Mouse (Mus musculus) kidney, adult 2 months (tissue): Measurements from ENCODE around the gene Wwc2. TPM values are rescaled to one million over a fixed set of nuclear protein-coding genes. Genes with fewer than 3 reads are reported as not detected.

Source experiments
- DNase-seq: peaks from one replicate; pipeline ENCODE4 v3.0.0; 2021
- H3K27ac ChIP-seq: fragments of 200-500 bp; 2 replicates; pipeline ENCODE4 v1.5.1; 2012; ENCODE audit warnings: low read depth, low read length, control low read depth, inconsistent platforms; ENCODE audit not compliant: insufficient read depth
- H3K27me3 ChIP-seq: fragments of 200-500 bp; replicated peaks from 2 replicates; pipeline ENCODE4 v1.6.1; 2012; ENCODE audit warnings: mild to moderate bottlenecking, moderate library complexity, low read length, inconsistent platforms; ENCODE audit not compliant: control insufficient read depth, insufficient read depth
- H3K36me3 ChIP-seq: fragments of 200-500 bp; 2 replicates; pipeline ENCODE4 v1.6.1; 2012; ENCODE audit warnings: mild to moderate bottlenecking, moderate library complexity, low read length, inconsistent platforms; ENCODE audit not compliant: control insufficient read depth, insufficient read depth
- H3K4me1 ChIP-seq: fragments of 200-500 bp; 2 replicates; pipeline ENCODE4 v1.6.1; 2011; ENCODE audit warnings: low read length; ENCODE audit not compliant: control insufficient read depth, insufficient read depth
- H3K4me3 ChIP-seq: fragments of 200-500 bp; 2 replicates; pipeline ENCODE4 v1.5.1; 2011; ENCODE audit warnings: mild to moderate bottlenecking, low read depth, low read length, control low read depth; ENCODE audit not compliant: insufficient read depth
- CTCF ChIP-seq: fragments of 200-500 bp; conservative IDR thresholded peaks from 2 replicates; pipeline ENCODE4 v1.5.1; 2011; ENCODE audit warnings: low read depth, mild to moderate bottlenecking, control low read depth, low read length, moderate library complexity, mixed read lengths; ENCODE audit not compliant: insufficient read depth, insufficient read length
- POLR2A ChIP-seq: fragments of 200-500 bp; IDR thresholded peaks from one replicate; pipeline ENCODE4 v1.6.1; 2011; ENCODE audit warnings: low read depth, low read length, control low read depth
- WGBS: fragments of 180-500 bp; shearing (Covaris S2); methylation state at CpG from one replicate; pipeline ENCODE4 v1.1.7; 2018; 5-methylcytosine and 5-hydroxymethylcytosine counted together
- polyA plus RNA-seq: library from polyadenylated mRNA; depleted of rRNA; stranded (reverse); fragments of >200 nt; gene quantifications from 2 replicates; pipeline ENCODE4 v1.2.3, GENCODE M21; 2012

Gene Wwc2
- polyA plus RNA-seq, 1 experiment: 20.4 TPM

DNA sequence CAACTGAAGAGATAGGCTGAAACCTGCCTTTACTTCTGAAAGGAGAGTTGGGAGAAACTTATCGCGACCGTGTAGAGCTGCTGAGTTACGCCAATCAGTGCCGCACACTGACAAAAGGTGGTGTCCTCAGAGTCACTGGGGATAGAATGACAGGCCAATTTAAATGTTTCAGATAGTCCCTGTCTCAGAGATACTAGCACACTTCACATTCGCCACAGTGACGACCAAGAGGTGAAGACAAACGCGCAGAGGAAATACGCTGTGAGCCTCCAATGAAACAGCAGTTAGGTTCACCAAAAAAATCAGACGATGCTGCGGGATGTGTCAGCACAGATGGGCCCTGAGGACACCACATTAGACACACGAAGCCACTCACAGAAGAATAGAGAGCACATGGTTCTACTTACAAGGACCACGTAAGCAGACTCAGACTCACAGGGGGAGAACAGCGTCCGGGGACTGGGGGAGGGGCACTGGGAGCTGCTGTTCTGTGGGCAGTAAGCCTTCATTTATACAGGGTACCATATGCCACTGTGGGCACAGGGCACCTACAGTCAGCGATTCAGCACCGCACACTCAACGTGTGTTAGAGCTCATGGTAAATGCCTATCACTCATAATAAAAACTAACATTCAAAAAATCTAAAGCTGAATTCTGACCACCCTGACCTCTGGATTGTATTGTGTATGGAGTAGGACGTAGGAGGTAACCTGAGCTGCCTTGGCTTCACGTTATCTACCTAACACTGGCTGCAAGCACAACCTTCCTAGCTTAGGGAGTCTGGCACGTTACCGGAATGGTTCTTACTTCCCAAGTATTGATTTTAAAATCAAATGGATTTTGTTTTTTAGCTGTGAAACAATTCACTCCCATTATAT lies 100.5 kb downstream of the Wwc2 start:
- DNase-seq: no peak
- TF ChIP-seq POLR2A (no peak), CTCF (no peak)
- no peaks in the 10 kb centered on the region for H3K27me3 ChIP-seq
- peaks cover 2% of the 10 kb centered on the region; the same call in 1 of the 2 replicates for H3K36me3 ChIP-seq
- no peak overlapping the region for H3K4me3 ChIP-seq
- WGBS: 87% methylated on average over 23 of the region's 23 CpGs
- peaks cover 7% of the 10 kb centered on the region; the same call in 1 of the 2 replicates for H3K4me1 ChIP-seq
- no peak overlapping the region for H3K27ac ChIP-seq

DNA sequence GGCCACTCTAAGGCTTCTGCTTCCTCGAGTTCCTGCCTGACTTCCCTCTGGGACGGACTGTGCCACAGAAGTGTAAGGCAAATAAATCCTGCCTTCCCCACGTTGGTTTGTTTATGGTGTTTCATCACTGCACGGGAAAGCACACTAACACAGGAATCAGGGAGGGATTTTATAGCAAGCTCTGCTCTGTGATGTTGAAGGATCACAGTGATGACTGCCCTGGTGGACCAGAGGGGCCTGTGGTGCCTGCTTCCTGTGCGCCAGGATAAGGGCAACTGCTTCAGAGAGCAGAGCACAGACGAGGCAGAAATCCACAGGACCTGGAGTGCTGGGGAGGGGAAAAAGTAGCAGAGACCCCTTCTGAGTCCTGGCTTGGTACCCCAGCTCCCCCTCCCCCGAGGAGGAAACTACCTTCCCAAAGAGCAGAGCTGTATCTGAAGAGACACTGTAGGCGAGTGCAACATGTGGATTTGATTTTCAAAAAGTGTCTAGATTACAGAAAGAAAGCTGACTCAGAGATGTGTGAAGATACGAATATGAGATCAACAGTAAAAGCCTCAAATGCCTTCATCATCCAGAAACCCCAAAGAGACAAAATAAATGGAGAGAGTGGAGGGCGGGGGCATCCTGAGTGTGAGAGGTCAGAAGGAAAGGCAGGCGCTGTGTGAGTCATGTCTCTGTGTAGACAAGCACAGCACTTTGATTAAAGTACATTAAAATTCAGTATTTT lies 101.7 kb downstream of the Wwc2 start:
- Histone ChIP-seq H3K4me3 (no peak overlapping the region), H3K27me3 (no peaks in the 10 kb centered on the region), H3K4me1 (peaks cover 10% of the 10 kb centered on the region; the same call in 1 of the 2 replicates), H3K36me3 (peaks cover 2% of the 10 kb centered on the region; the same call in 1 of the 2 replicates), H3K27ac (no peak overlapping the region)
- TF ChIP-seq CTCF (no peak), POLR2A (no peak)
- WGBS: 66% methylated on average over 11 of the region's 11 CpGs
- no peak for DNase-seq

DNA sequence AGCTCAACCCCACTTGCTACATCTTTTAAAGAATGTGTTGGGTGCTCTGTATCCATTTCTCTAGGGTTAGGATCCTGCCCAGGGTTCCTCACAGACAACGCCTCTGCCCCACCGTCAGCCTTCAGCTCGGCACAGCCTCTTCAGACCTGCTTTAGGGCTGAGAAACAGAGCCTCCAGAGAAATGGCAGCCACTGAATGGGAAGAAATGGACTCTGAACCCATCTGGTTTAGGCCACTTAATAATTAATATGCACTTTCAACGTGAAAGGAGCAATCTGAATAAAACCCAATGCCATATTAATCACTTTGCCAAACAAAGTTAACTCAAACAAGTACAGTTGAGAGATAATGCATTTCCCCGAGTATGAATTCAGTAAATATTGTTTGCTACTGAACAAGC lies 106.4 kb downstream of the Wwc2 start:
- Histone ChIP-seq H3K27ac (peak overlapping the region; percentile 78), H3K4me3 (no peak overlapping the region), H3K36me3 (peaks cover 2% of the 10 kb centered on the region; the same call in 1 of the 2 replicates), H3K4me1 (peaks cover 18% of the 10 kb centered on the region), H3K27me3 (no peaks in the 10 kb centered on the region)
- no peak for TF ChIP-seq POLR2A
- TF ChIP-seq CTCF: no peak
- DNase-seq: peak; percentile 79
- WGBS: 61% methylated on average over 5 of the region's 5 CpGs

DNA sequence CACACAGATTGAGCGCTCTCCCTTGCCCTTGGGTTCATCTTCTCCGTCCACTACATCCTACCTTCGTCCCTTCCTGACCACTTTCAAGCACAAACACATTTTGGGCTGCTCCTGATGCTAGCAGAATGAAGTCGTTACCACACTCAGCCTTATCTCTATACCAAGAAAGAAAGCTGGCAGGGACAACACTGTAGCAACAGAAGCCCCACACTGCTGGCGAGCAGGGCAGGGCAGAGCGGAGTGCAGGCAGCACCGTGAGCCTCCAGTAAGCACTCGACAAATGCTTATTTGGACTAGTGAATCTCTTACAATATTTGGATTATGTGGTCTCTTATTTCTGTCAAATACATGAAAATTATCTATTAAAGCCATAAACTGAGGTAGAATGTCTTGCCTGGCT lies 107.0 kb downstream of the Wwc2 start:
- TF ChIP-seq POLR2A (no peak), CTCF (no peak)
- H3K4me3 ChIP-seq: no peak overlapping the region
- 89% methylated on average over 8 of the region's 8 CpGs for WGBS
- peaks cover 18% of the 10 kb centered on the region for H3K4me1 ChIP-seq
- H3K36me3 ChIP-seq: peaks cover 2% of the 10 kb centered on the region; the same call in 1 of the 2 replicates
- no peak for DNase-seq
- H3K27me3 ChIP-seq: no peaks in the 10 kb centered on the region
- peak overlapping the region; percentile 78 for H3K27ac ChIP-seq

DNA sequence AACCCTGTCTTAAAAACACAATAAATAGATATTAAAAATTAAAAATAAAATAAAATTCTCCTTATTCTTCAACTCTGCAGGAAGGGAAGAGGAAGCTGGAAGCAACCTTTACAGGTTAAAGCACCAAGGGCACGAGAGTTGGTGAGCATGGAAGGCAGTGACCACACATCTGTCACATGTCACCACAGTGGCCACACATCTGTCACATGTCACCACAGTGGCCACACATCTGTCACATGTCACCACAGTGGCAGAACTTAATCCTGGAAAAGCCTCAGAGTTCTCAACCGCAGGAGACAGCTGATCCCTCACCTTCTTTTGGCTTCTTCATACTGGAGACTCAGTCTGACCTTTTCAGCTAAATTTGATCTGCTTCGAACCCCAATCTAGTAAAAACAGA lies 112.2 kb downstream of the Wwc2 start:
- Histone ChIP-seq H3K27ac (no peak overlapping the region), H3K4me3 (no peak overlapping the region), H3K27me3 (no peaks in the 10 kb centered on the region), H3K36me3 (peaks cover 3% of the 10 kb centered on the region; the same call in 1 of the 2 replicates), H3K4me1 (peaks cover 21% of the 10 kb centered on the region)
- WGBS: 64% methylated on average over 3 of the region's 3 CpGs
- DNase-seq: no peak
- TF ChIP-seq POLR2A (no peak), CTCF (no peak)

DNA sequence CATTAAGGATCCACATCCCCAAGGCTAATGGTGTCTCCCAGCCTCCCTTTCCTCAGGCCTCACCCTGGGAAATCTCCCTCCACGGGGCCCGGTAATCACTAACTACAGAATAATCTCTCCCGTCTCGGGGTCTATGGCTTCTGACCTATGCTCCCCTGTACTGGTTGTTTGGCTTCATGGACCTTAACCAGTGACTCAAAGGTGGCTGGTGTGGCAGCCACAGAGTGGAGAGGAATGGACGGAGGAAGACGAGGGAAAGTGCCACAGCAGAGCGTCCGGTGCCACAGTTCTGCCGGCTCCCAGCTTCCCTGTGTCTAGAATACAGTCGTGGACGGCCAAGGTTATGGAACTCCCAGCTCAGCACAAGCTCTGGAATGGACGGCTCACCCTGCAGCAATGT lies 114.9 kb downstream of the Wwc2 start:
- Histone ChIP-seq H3K27ac (peak overlapping the region; percentile 71), H3K4me3 (no peak overlapping the region), H3K4me1 (peaks cover 16% of the 10 kb centered on the region), H3K27me3 (no peaks in the 10 kb centered on the region), H3K36me3 (peaks cover 3% of the 10 kb centered on the region; the same call in 1 of the 2 replicates)
- no peak for TF ChIP-seq POLR2A
- no peak for TF ChIP-seq CTCF
- DNase-seq: peak; percentile 72
- WGBS: 56% methylated on average over 12 of the region's 12 CpGs

DNA sequence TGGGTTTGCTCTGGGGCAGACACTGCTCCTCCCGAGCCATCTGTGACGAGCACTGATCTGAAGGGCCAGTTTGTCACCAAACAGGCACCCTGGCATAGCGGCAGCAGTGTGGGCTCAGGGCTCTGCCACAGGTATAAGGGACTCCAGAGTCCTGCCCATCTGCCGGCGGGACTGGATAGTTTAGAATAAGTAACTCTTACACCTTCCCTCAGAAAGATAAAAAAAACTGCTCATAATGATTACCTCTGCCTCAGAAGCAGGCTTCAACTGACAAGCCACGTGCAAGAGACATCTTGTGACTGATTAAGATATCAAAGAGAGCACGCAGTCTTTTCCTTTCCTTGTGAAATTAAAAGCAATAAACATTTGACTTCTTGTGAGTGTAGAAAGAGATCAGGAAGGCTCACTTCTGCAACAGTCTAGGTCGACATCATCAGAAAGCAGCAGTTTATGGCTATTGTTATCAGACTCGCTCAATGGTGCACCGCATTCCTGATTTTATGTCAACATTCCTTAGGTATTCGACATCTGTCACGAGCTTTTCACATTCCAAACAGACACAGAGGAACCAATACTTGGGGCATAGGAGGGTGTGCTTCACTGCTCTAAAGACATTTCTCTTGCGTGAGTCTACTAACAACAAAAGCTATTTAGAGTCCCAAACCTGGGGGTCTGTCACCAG lies 116.1 kb downstream of the Wwc2 start:
- Histone ChIP-seq H3K4me1 (peaks cover 16% of the 10 kb centered on the region), H3K4me3 (no peak overlapping the region), H3K27me3 (no peaks in the 10 kb centered on the region), H3K27ac (no peak overlapping the region; the same call in 1 of the 2 replicates), H3K36me3 (peaks cover 3% of the 10 kb centered on the region; the same call in 1 of the 2 replicates)
- no peak for TF ChIP-seq CTCF
- TF ChIP-seq POLR2A: no peak
- 48% methylated on average over 13 of the region's 13 CpGs for WGBS
- no peak for DNase-seq
